In genomic region chr6:83070247-83070310, GRCm38 (mm10) we compare ENCODE assay signal across 10 mouse cellular contexts. TPM values are rescaled to one million over a fixed set of nuclear protein-coding genes. Genes with fewer than 3 reads are reported as not detected.
DNase-seq lines count a peak whose midpoint lies in the region; ATAC-seq lines count a peak whose summit lies in the region.
"Had no signal": no experiment of that assay in that cellular context is flagged by ENCODE, and none has a peak within 500 bp of the region (broad histone marks: within the 10 kb centered on the region; RNA-seq: fewer than 3 reads in every experiment).

Gene Tlx2, minus strand, starts transcription at chr6:83070293.

- peak within 1 kb of the TSS; percentile 28 for H3K4me3 ChIP-seq in neural tube, embryonic 11.5 days (ENCODE audit: low read depth, low read length)
- H3K4me3 ChIP-seq in limb, embryonic 15.5 days: peak within 1 kb of the TSS; percentile 25
- peak within 1 kb of the TSS; percentile 28 for H3K4me3 ChIP-seq in stomach, embryonic 15.5 days (replicated peaks)
- H3K4me3 ChIP-seq: erythroblast, embryonic 14.5 days; left cerebral cortex, adult 2 months had no signal

- peaks cover 90% of the 10 kb centered on the region for H3K27me3 ChIP-seq in neural tube, embryonic 11.5 days (ENCODE audit: control insufficient read depth, insufficient read depth, low read length)
- peaks cover 99% of the 10 kb centered on the region for H3K27me3 ChIP-seq in limb, embryonic 15.5 days
- H3K27me3 ChIP-seq in stomach, embryonic 15.5 days (replicated peaks): peaks cover 92% of the 10 kb centered on the region

- 0% methylated on average over 10 of the region's 10 CpGs for WGBS in neural tube, embryonic 11.5 days
- WGBS in limb, embryonic 15.5 days: under 1% methylated on average over 10 of the region's 10 CpGs
- WGBS in stomach, embryonic 15.5 days: under 1% methylated on average over 10 of the region's 10 CpGs

- H3K9ac ChIP-seq in neural tube, embryonic 11.5 days (ENCODE audit: low read length): peak within 1 kb of the TSS; percentile 26
- H3K9ac ChIP-seq in limb, embryonic 15.5 days: no peak within 1 kb of the TSS
- no peak within 1 kb of the TSS for H3K9ac ChIP-seq in stomach, embryonic 15.5 days

- no peak for DNase-seq in adrenal gland, postnatal 25 days
- no peak for DNase-seq in adrenal gland, adult (ENCODE audit: inconsistent age in 2 of 2, low spot score in 1 of 2)
- no peak for DNase-seq in neural tube, embryonic 11.5 days (ENCODE audit: low spot score)
- no peak for DNase-seq in neural tube, embryonic 10.5 days (ENCODE audit: extremely low spot score, low spot score)
- DNase-seq in cerebellum, postnatal 4 days (ENCODE audit: low spot score in 2 of 2): no peak
- no peak for DNase-seq in kidney, postnatal 36 days

- H3K36me3 ChIP-seq in neural tube, embryonic 11.5 days (ENCODE audit: control insufficient read depth, insufficient read depth, low read length): no peaks in the 10 kb centered on the region
- no peaks in the 10 kb centered on the region for H3K36me3 ChIP-seq in limb, embryonic 15.5 days
- H3K36me3 ChIP-seq in stomach, embryonic 15.5 days: no peaks in the 10 kb centered on the region

- no peak for ATAC-seq in neural tube, embryonic 11.5 days (ENCODE audit: insufficient read depth, low FRiP score, low TSS enrichment)
- no peak for ATAC-seq in limb, embryonic 15.5 days (ENCODE audit: insufficient number of reproducible peaks, low FRiP score, low TSS enrichment, low read depth)
- no peak for ATAC-seq in stomach, embryonic 15.5 days (ENCODE audit: insufficient read depth, low FRiP score, low read depth)

- no peak within 1 kb of the TSS; the same call in 1 of the 2 replicates for H3K27ac ChIP-seq in neural tube, embryonic 11.5 days (ENCODE audit: low read depth, low read length)
- no peak within 1 kb of the TSS for H3K27ac ChIP-seq in limb, embryonic 15.5 days
- H3K27ac ChIP-seq in stomach, embryonic 15.5 days: no peak within 1 kb of the TSS
- H3K27ac ChIP-seq: left cerebral cortex, adult 2 months had no signal

- H3K9me3 ChIP-seq in neural tube, embryonic 11.5 days (ENCODE audit: control insufficient read depth, low read length): no peaks in the 10 kb centered on the region
- no peaks in the 10 kb centered on the region for H3K9me3 ChIP-seq in limb, embryonic 15.5 days
- H3K9me3 ChIP-seq in stomach, embryonic 15.5 days: no peaks in the 10 kb centered on the region

- H3K4me2 ChIP-seq in neural tube, embryonic 11.5 days (ENCODE audit: low read depth): peak within 1 kb of the TSS; percentile 27
- peak within 1 kb of the TSS; percentile 36 for H3K4me2 ChIP-seq in limb, embryonic 15.5 days
- peak within 1 kb of the TSS; percentile 56 for H3K4me2 ChIP-seq in stomach, embryonic 15.5 days

- H3K4me1 ChIP-seq in neural tube, embryonic 11.5 days (ENCODE audit: control insufficient read depth, insufficient read depth, low read length): peaks cover 7% of the 10 kb centered on the region; the same call in 1 of the 2 replicates
- H3K4me1 ChIP-seq in limb, embryonic 15.5 days: peaks cover 32% of the 10 kb centered on the region
- H3K4me1 ChIP-seq in stomach, embryonic 15.5 days: peaks cover 28% of the 10 kb centered on the region

RNA-seq across cellular contexts. Expression of gene Tlx2, which starts in this region (rescaled TPM):
- 14.0 and 14.2 TPM in 2 replicates for total RNA-seq in adrenal gland, postnatal 25 days (2021)
- polyA plus RNA-seq in neural tube, embryonic 11.5 days (2014; fragmentation: Nextera tagmentation; extraction: Ambion mirVana): 21.2 and 30.4 TPM in 2 replicates
- polyA plus RNA-seq in limb, embryonic 15.5 days (2015; fragmentation: Nextera tagmentation; extraction: Ambion mirVana): not detected in 2 replicates
- 7.5 and 9.3 TPM in 2 replicates for polyA plus RNA-seq in stomach, embryonic 15.5 days (2015; fragmentation: Nextera tagmentation; extraction: Ambion mirVana)
- total RNA-seq: left cerebral cortex, adult 2 months had no signal
- polyA plus RNA-seq: erythroblast, embryonic 14.5 days had no signal
